Mouse (Mus musculus) lung, adult 2 months (tissue): Measurements from ENCODE around the gene Ost4.

ENCODE experiments used
- CTCF ChIP-seq: fragments of 200-500 bp; IDR thresholded peaks from 2 replicates; pipeline ENCODE4 v1.5.1; 2011; ENCODE audit warnings: mild to moderate bottlenecking, low read length, control low read depth; ENCODE audit not compliant: insufficient read depth
- POLR2A ChIP-seq: fragments of 200-500 bp; IDR thresholded peaks from 2 replicates; pipeline ENCODE4 v1.6.1; 2011; ENCODE audit warnings: low read depth, mild to moderate bottlenecking, control low read depth, low read length, borderline replicate concordance; ENCODE audit errors: extremely low read depth

DNA sequence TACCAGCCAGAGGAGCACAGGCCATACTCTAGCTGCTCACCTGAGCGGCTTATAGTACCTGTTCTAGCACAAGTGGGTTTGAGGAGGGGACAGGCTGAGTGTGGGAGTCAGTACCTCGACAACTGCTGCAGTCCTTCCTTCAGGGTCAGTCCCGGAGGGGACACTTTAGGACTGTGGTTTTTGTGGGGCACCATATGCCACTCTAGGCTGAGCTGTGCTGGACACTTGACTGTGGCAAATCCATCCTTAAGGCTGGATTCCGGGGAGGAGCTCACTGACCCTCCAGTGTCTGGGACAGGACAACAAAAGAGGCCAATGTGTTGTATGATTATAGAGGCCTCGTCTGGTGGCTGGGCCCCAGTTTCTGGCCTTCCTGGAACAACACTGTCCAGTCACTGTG, 45.0 kb upstream of the Ost4 start:
- TF ChIP-seq POLR2A = no peak
- no peak for TF ChIP-seq CTCF
